ENCODE assay signal across 10 mouse cellular contexts in the genomic region with DNA sequence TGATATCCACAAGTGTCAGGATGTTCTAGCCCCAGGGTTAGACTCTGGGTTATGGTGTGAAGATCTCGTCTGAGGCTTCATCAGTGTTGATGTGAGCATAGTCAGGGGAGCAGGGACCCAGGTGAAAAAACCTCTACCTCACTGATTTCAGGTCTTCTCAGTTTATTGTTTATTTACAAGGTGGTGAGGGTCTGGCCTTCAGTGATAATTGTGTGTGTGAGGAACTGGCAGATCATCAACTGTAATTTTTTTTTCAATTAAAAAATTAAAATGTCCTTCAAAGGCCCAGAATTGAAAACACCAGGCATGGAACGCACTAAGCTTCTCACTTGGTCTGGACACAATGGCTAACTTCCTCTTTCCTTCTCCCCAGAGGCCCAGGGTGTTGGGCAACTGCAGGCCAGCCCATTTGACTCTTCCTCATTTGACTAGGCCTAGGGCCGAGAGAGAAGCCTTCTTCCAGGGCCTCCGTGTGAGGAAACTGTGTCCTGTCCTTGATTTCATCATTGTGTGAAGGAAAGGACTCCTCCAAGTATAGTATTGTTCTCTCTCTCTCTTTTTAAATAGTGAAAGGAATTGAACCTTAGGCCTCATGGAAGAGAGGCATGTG.
DNase-seq lines count a peak whose midpoint lies in the region; ATAC-seq lines count a peak whose summit lies in the region.
"Had no signal": no experiment of that assay in that cellular context is flagged by ENCODE, and none has a peak within 500 bp of the region (broad histone marks: within the 10 kb centered on the region; RNA-seq: fewer than 3 reads in every experiment).

No protein-coding gene starts in this region.

- ATAC-seq in hematopoietic stem cell, adult 5-6 weeks (replicated peaks in 1 of 2; ENCODE audit: insufficient read depth in 1 of 2, low FRiP score in 2 of 2, low TSS enrichment in 1 of 2, low read depth in 1 of 2, poor library complexity in 2 of 2, severe bottlenecking in 2 of 2): peak; percentile 94 to 95
- peak; percentile 97 for ATAC-seq in neutrophil, adult 5-6 weeks (ENCODE audit: extremely low read depth, insufficient number of reproducible peaks, low FRiP score, poor library complexity, severe bottlenecking)
- no peak for ATAC-seq in hindbrain, embryonic 13.5 days (ENCODE audit: low FRiP score)

- no peak overlapping the region for H3K9ac ChIP-seq in hindbrain, embryonic 13.5 days
- H3K9ac ChIP-seq: embryonic facial prominence, embryonic 15.5 days; hindbrain, embryonic 14.5 days had no signal

- peak; percentile 8 to 20 for DNase-seq in left cerebral cortex, adult 9 months (ENCODE audit: low spot score in 2 of 2)
- no peak for DNase-seq in left cerebral cortex, adult 18-20 months (ENCODE audit: low spot score in 2 of 2)
- DNase-seq in brain, adult 2 months (ENCODE audit: low read depth, low spot score): peak; percentile 38
- DNase-seq in thymus, postnatal 36 days: no peak
- no peak for DNase-seq in cerebellum, postnatal 36 days

- no peaks in the 10 kb centered on the region for H3K36me3 ChIP-seq in hindbrain, embryonic 13.5 days
- H3K36me3 ChIP-seq: embryonic facial prominence, embryonic 15.5 days had no signal

- no peak overlapping the region for H3K27ac ChIP-seq in hindbrain, embryonic 13.5 days
- H3K27ac ChIP-seq: embryonic facial prominence, embryonic 15.5 days; hindbrain, embryonic 14.5 days had no signal

- WGBS in hindbrain, embryonic 13.5 days: 88% methylated on average over 4 of the region's 4 CpGs

- no peaks in the 10 kb centered on the region for H3K27me3 ChIP-seq in hindbrain, embryonic 13.5 days
- H3K27me3 ChIP-seq: embryonic facial prominence, embryonic 15.5 days had no signal

- no peak overlapping the region for H3K4me3 ChIP-seq in hindbrain, embryonic 13.5 days
- H3K4me3 ChIP-seq: embryonic facial prominence, embryonic 15.5 days had no signal

- H3K9me3 ChIP-seq in hindbrain, embryonic 13.5 days: no peaks in the 10 kb centered on the region
- H3K9me3 ChIP-seq: embryonic facial prominence, embryonic 15.5 days had no signal

- no peak overlapping the region for H3K4me2 ChIP-seq in hindbrain, embryonic 13.5 days
- H3K4me2 ChIP-seq: embryonic facial prominence, embryonic 15.5 days; hindbrain, embryonic 14.5 days had no signal

- no peaks in the 10 kb centered on the region for H3K4me1 ChIP-seq in hindbrain, embryonic 13.5 days (replicated peaks)
- H3K4me1 ChIP-seq: embryonic facial prominence, embryonic 15.5 days had no signal

Comparison
In these comparisons a context has a peak if more than half of its experiments do, and no peak if none do; other contexts are left out.
1. DNase-seq: peak in left cerebral cortex, adult 9 months (2 of 2) and brain, adult 2 months (single experiment); none in left cerebral cortex, adult 18-20 months (0 of 2), thymus, postnatal 36 days (0 of 2) and cerebellum, postnatal 36 days (0 of 2).